34 mouse cellular contexts compared by ENCODE assay signal in genomic region chr5:144002461-144003192, GRCm38 (mm10). TPM values are rescaled to one million over a fixed set of nuclear protein-coding genes. Genes with fewer than 3 reads are reported as not detected.
DNase-seq lines count a peak whose midpoint lies in the region; ATAC-seq and TF ChIP-seq lines count a peak whose summit lies in the region.
"Had no signal": no experiment of that assay in that cellular context is flagged by ENCODE, and none has a peak within 500 bp of the region (broad histone marks: within the 10 kb centered on the region; RNA-seq: fewer than 3 reads in every experiment).

No protein-coding gene starts in this region.

- no peak overlapping the region for H3K4me2 ChIP-seq in midbrain, embryonic 11.5 days
- H3K4me2 ChIP-seq in midbrain, postnatal 0 days (ENCODE audit: low read depth, low read length, poor library complexity, severe bottlenecking) = no peak overlapping the region
- H3K4me2 ChIP-seq in CH12.LX (ENCODE audit: insufficient read depth, low read depth, poor library complexity, severe bottlenecking) = peak overlapping the region; percentile 31
- H3K4me2 ChIP-seq: embryonic facial prominence, embryonic 13.5 days; forebrain, embryonic 12.5 days; heart, embryonic 11.5 days; hindbrain, embryonic 15.5 days; limb, embryonic 12.5 days; midbrain, embryonic 12.5 days; stomach, embryonic 15.5 days had no signal

- TF ChIP-seq EP300 in CH12.LX (IDR thresholded peaks at IDR 0.05; ENCODE audit: low read length) = peak; percentile 73

- DNase-seq in midbrain, embryonic 11.5 days (ENCODE audit: low spot score, missing footprints) = peak; percentile 54
- DNase-seq in midbrain, postnatal 0 days (ENCODE audit: low spot score) = no peak
- peak; percentile 78 for DNase-seq in CH12.LX (ENCODE audit: extremely low read depth)
- DNase-seq in gastrocnemius, adult 8-10 months (ENCODE audit: low spot score in 2 of 2) = no peak
- no peak for DNase-seq in urinary bladder, postnatal 14 days (ENCODE audit: low spot score)
- DNase-seq in layer of hippocampus, adult 18-20 months (ENCODE audit: low spot score in 2 of 2) = no peak
- DNase-seq: adrenal gland, postnatal 36 days; cerebellum, adult 18-20 months; cerebellum, postnatal 25 days; embryo, embryonic 11 days; gastrocnemius, adult 2 months; heart, adult 11 months; kidney, postnatal 25 days; lung, postnatal 4 days; right cerebral cortex, postnatal 25 days; thymus, adult 18-20 months; thymus, postnatal 36 days had no signal

- H3K4me1 ChIP-seq in midbrain, embryonic 11.5 days (ENCODE audit: control insufficient read depth, insufficient read depth, low read length) = no peaks in the 10 kb centered on the region
- H3K4me1 ChIP-seq in midbrain, postnatal 0 days (ENCODE audit: insufficient read depth, low read length) = no peaks in the 10 kb centered on the region
- H3K4me1 ChIP-seq in CH12.LX (ENCODE audit: control insufficient read depth in 1 of 2, insufficient read depth in 2 of 2) = peaks cover 10 to 31% of the 10 kb centered on the region in 2 experiments
- H3K4me1 ChIP-seq: embryonic facial prominence, embryonic 13.5 days; forebrain, embryonic 12.5 days; hindbrain, embryonic 15.5 days; limb, embryonic 12.5 days; midbrain, embryonic 12.5 days; stomach, embryonic 15.5 days had no signal

- no peak overlapping the region for H3K4me3 ChIP-seq in midbrain, embryonic 11.5 days (ENCODE audit: low read depth, low read length)
- H3K4me3 ChIP-seq in midbrain, postnatal 0 days (ENCODE audit: low read depth, low read length) = no peak overlapping the region
- H3K4me3 ChIP-seq in CH12.LX (replicated peaks in 1 of 3; ENCODE audit: low read depth in 2 of 3, low read length in 2 of 3, poor library complexity in 1 of 3) = peak overlapping the region in 1 of 3 experiments; percentile 25
- H3K4me3 ChIP-seq: embryonic facial prominence, embryonic 13.5 days; erythroblast, embryonic 14.5 days; forebrain, embryonic 12.5 days; gastrocnemius, adult 2 months; hindbrain, embryonic 15.5 days; limb, embryonic 12.5 days; midbrain, embryonic 12.5 days; stomach, embryonic 15.5 days had no signal

- TF ChIP-seq RAD21 in CH12.LX (IDR thresholded peaks at IDR 0.05; ENCODE audit: low read depth, low read length) = no peak

- H3K9ac ChIP-seq in midbrain, embryonic 11.5 days (ENCODE audit: low read length) = no peak overlapping the region
- no peak overlapping the region for H3K9ac ChIP-seq in midbrain, postnatal 0 days (replicated peaks; ENCODE audit: low read length, poor library complexity, severe bottlenecking)
- H3K9ac ChIP-seq in CH12.LX (ENCODE audit: insufficient read depth, low read depth) = peak overlapping the region; percentile 15; the same call in 1 of the 2 replicates
- H3K9ac ChIP-seq: embryonic facial prominence, embryonic 13.5 days; forebrain, embryonic 12.5 days; hindbrain, embryonic 15.5 days; limb, embryonic 12.5 days; liver, embryonic 14.5 days; midbrain, embryonic 12.5 days; stomach, embryonic 15.5 days had no signal

- H3K27ac ChIP-seq in midbrain, embryonic 11.5 days (ENCODE audit: low read depth, low read length) = no peak overlapping the region
- no peak overlapping the region for H3K27ac ChIP-seq in midbrain, postnatal 0 days (ENCODE audit: low read depth, low read length)
- peak overlapping the region; percentile 95 for H3K27ac ChIP-seq in CH12.LX (ENCODE audit: insufficient read depth, low read depth)
- H3K27ac ChIP-seq: embryonic facial prominence, embryonic 13.5 days; forebrain, embryonic 12.5 days; gastrocnemius, adult 2 months; hindbrain, embryonic 15.5 days; limb, embryonic 12.5 days; liver, embryonic 14.5 days; midbrain, embryonic 12.5 days; stomach, embryonic 15.5 days had no signal

- no peaks in the 10 kb centered on the region for H3K9me3 ChIP-seq in midbrain, embryonic 11.5 days (ENCODE audit: control insufficient read depth, low read length)
- no peaks in the 10 kb centered on the region for H3K9me3 ChIP-seq in midbrain, postnatal 0 days (ENCODE audit: low read length)
- peaks cover 2% of the 10 kb centered on the region for H3K9me3 ChIP-seq in CH12.LX (replicated peaks; ENCODE audit: low read length)
- H3K9me3 ChIP-seq: embryonic facial prominence, embryonic 13.5 days; hindbrain, embryonic 15.5 days; limb, embryonic 12.5 days; midbrain, embryonic 12.5 days; stomach, embryonic 15.5 days had no signal

- no peak for TF ChIP-seq CTCF in midbrain, postnatal 0 days (IDR thresholded peaks at IDR 0.05)
- TF ChIP-seq CTCF in CH12.LX (conservative IDR thresholded peaks at IDR 0.05 in 1 of 2, IDR thresholded peaks at IDR 0.05 in 1 of 2; ENCODE audit: low read depth in 2 of 2, low read length in 2 of 2) = no peak

- 90% methylated on average over 15 of the region's 15 CpGs for WGBS in midbrain, embryonic 11.5 days
- 92% methylated on average over 15 of the region's 15 CpGs for WGBS in midbrain, postnatal 0 days

- in situ Hi-C loops in CH12.LX (cut with MboI; ENCODE audit: low pct_ligation_motif_present, low pct_unique_long_range_greater_than_20kb, low sequenced_read_pairs) = no loop called here

- ATAC-seq in midbrain, embryonic 11.5 days (ENCODE audit: low FRiP score) = no peak
- no peak for ATAC-seq in midbrain, postnatal 0 days (ENCODE audit: low FRiP score)
- ATAC-seq in common myeloid progenitor, adult 5-6 weeks (replicated peaks; ENCODE audit: low read depth, poor library complexity, severe bottlenecking) = peak; percentile 72
- ATAC-seq in neutrophil, adult 5-6 weeks (ENCODE audit: extremely low read depth, insufficient number of reproducible peaks, low FRiP score, poor library complexity, severe bottlenecking) = peak; percentile 60
- ATAC-seq: intestine, embryonic 16.5 days had no signal

- no peaks in the 10 kb centered on the region for H3K79me2 ChIP-seq in CH12.LX (replicated peaks; ENCODE audit: control insufficient read depth, extremely low read depth, insufficient read depth, poor library complexity, severe bottlenecking)

- H3K27me3 ChIP-seq in midbrain, embryonic 11.5 days (ENCODE audit: control insufficient read depth, insufficient read depth, low read length) = no peaks in the 10 kb centered on the region
- no peaks in the 10 kb centered on the region for H3K27me3 ChIP-seq in midbrain, postnatal 0 days (ENCODE audit: insufficient read depth, low read length)
- H3K27me3 ChIP-seq in CH12.LX (replicated peaks) = no peaks in the 10 kb centered on the region
- H3K27me3 ChIP-seq: embryonic facial prominence, embryonic 13.5 days; forebrain, embryonic 12.5 days; hindbrain, embryonic 15.5 days; limb, embryonic 12.5 days; midbrain, embryonic 12.5 days; stomach, embryonic 15.5 days had no signal

- H3K36me3 ChIP-seq in midbrain, embryonic 11.5 days (ENCODE audit: control insufficient read depth, insufficient read depth, low read length) = peaks cover 17% of the 10 kb centered on the region
- H3K36me3 ChIP-seq in midbrain, postnatal 0 days (ENCODE audit: insufficient read depth, low read length) = peaks cover 66% of the 10 kb centered on the region
- H3K36me3 ChIP-seq in CH12.LX (replicated peaks in 1 of 2; ENCODE audit: control insufficient read depth in 1 of 2, insufficient read depth in 1 of 2, low read length in 1 of 2) = peaks cover 51 to 79% of the 10 kb centered on the region in 2 experiments

- dilution Hi-C loops in CH12.LX (cut with MboI; ENCODE audit: extremely low pct_ligation_motif_present, extremely low pct_unique_long_range_greater_than_20kb, low sequenced_read_pairs) = no loop called here

- peak; percentile 39; the same call in 1 of the 2 replicates for TF ChIP-seq POLR2A in CH12.LX (IDR thresholded peaks at IDR 0.05; ENCODE audit: low read depth, low read length)

TF ChIP-seq in CH12.LX, 34 proteins besides CTCF, POLR2A, EP300 and RAD21 (continues in another document):
- TF ChIP-seq UBTF (IDR thresholded peaks at IDR 0.05; ENCODE audit: low read depth, low read length) (no peak), ZMIZ1 (IDR thresholded peaks at IDR 0.05; ENCODE audit: low read depth, low read length) (no peak), BHLHE40 (IDR thresholded peaks at IDR 0.05; ENCODE audit: low read depth, low read length) (peak; percentile 83), ZNF384 (IDR thresholded peaks at IDR 0.05; ENCODE audit: low read depth, low read length) (no peak), CHD1 (IDR thresholded peaks at IDR 0.05; ENCODE audit: low read depth, low read length) (no peak), RCOR1 (conservative IDR thresholded peaks at IDR 0.05; ENCODE audit: low read depth, low read length) (no peak), JUN (IDR thresholded peaks at IDR 0.05; ENCODE audit: insufficient read depth, low read depth, low read length) (0 out of 2 replicates have a peak, but pooled peaks have one; percentile 17), MAX (IDR thresholded peaks at IDR 0.05; ENCODE audit: low read length) (peak; percentile 97), JUND (conservative IDR thresholded peaks at IDR 0.05; ENCODE audit: low read depth, low read length) (no peak), PAX5 (IDR thresholded peaks at IDR 0.05; ENCODE audit: low read length) (no peak), GABPA (IDR thresholded peaks at IDR 0.05; ENCODE audit: insufficient replicate concordance, low read depth, low read length) (no peak), MEF2A (IDR thresholded peaks at IDR 0.05; ENCODE audit: borderline replicate concordance, low read depth, low read length) (no peak), IRF4 (IDR thresholded peaks at IDR 0.05; ENCODE audit: low read depth, low read length) (peak; percentile 72; the same call in 1 of the 2 replicates)

RNA-seq across cellular contexts. Expression of gene Ccz1, which starts 12.1 kb away (rescaled TPM):
- polyA plus RNA-seq in midbrain, embryonic 11.5 days (2014; fragmentation: Nextera tagmentation; extraction: Ambion mirVana) = 125 and 131 TPM in 2 replicates
- total RNA-seq in midbrain, postnatal 0 days (2014; rRNA removed) = 46.9 and 72.6 TPM in 2 replicates
- polyA plus RNA-seq in midbrain, postnatal 0 days (2015; fragmentation: Nextera tagmentation; extraction: Ambion mirVana) = 69.3 and 70.3 TPM in 2 replicates
- total RNA-seq in CH12.LX (2012; rRNA removed) (64.3 and 75.1 TPM in 2 replicates), CH12.LX (2014; rRNA removed) (129 and 148 TPM in 2 replicates)
- 85.8 and 91.0 TPM in 2 replicates for polyA plus RNA-seq in CH12.LX (2012; ENCODE audit: insufficient read length, low read depth)
- 94.4 and 110 TPM in 2 replicates for total RNA-seq in common myeloid progenitor, adult 5-6 weeks (2017)
- 83.2 and 85.0 TPM in 2 replicates for total RNA-seq in neutrophil, adult 5-6 weeks (2017)
- total RNA-seq in gastrocnemius, adult 8-10 months (2022) = 10 to 100 TPM; 43.3 to 56.5 (median 44.4) TPM
- total RNA-seq in layer of hippocampus, adult 18-20 months (2021) = 10 to 100 TPM; 33.8 to 33.9 TPM

RNA-seq across cellular contexts. Expression of gene Ocm, which starts 23.8 kb away (rescaled TPM):
- polyA plus RNA-seq in midbrain, embryonic 11.5 days (2014; fragmentation: Nextera tagmentation; extraction: Ambion mirVana) = not detected in 2 replicates
- not detected in 2 replicates for total RNA-seq in midbrain, postnatal 0 days (2014; rRNA removed)
- 0.25 and 0.43 TPM in 2 replicates for polyA plus RNA-seq in midbrain, postnatal 0 days (2015; fragmentation: Nextera tagmentation; extraction: Ambion mirVana)
- total RNA-seq in CH12.LX (2012; rRNA removed) = not detected in 2 replicates
- total RNA-seq in CH12.LX (2014; rRNA removed) = not detected in 2 replicates
- polyA plus RNA-seq in CH12.LX (2012; ENCODE audit: insufficient read length, low read depth) = not detected in 2 replicates
- total RNA-seq in common myeloid progenitor, adult 5-6 weeks (2017) = not detected in 2 replicates
- not detected in 2 replicates for total RNA-seq in neutrophil, adult 5-6 weeks (2017)
- not detected for total RNA-seq in gastrocnemius, adult 8-10 months (2022)
- not detected for total RNA-seq in layer of hippocampus, adult 18-20 months (2021)
- total RNA-seq: adrenal gland, postnatal 36 days; gastrocnemius, adult 2 months; hematopoietic stem cell, adult 5-6 weeks; layer of hippocampus, adult 8-10 months had no signal
- polyA plus RNA-seq: C2C12; embryonic facial prominence, embryonic 13.5 days; erythroblast, embryonic 14.5 days; forebrain, embryonic 12.5 days; heart, embryonic 11.5 days; heart, postnatal 0 days; hindbrain, embryonic 15.5 days; intestine, embryonic 16.5 days; limb, embryonic 12.5 days; liver, embryonic 14.5 days; midbrain, embryonic 12.5 days; neural tube, embryonic 11.5 days; stomach, embryonic 15.5 days had no signal

Comparison
In these comparisons a context has a peak if more than half of its experiments do, and no peak if none do; other contexts are left out.
1. DNase-seq: peak in midbrain, embryonic 11.5 days (single experiment) and CH12.LX (single experiment); none in midbrain, postnatal 0 days (single experiment), gastrocnemius, adult 8-10 months (0 of 2), urinary bladder, postnatal 14 days (single experiment) and layer of hippocampus, adult 18-20 months (0 of 2).
2. ATAC-seq: peak in common myeloid progenitor, adult 5-6 weeks (single experiment) and neutrophil, adult 5-6 weeks (single experiment); none in midbrain, embryonic 11.5 days (single experiment) and midbrain, postnatal 0 days (single experiment).